Mouse (Mus musculus) c-Kit-positive CD71-positive TER-119-negative erythroid progenitor cells, embryonic 14.5 days (primary cell): ENCODE data around the gene Sh2d5.

Experiments used
- DNase-seq: peaks from one replicate; pipeline ENCODE4 v3.0.0-alpha.2; 2013; ENCODE audit warnings: low read depth

Sh2d5 gene

GRCm38 (mm10) chr4:138250088-138250960, at the start of gene Sh2d5, which contains the start of gene Kif17:
Gene Sh2d5 (plus strand): TSS chr4:138250403.
Gene Kif17 (plus strand): TSS chr4:138250435.
- DNase-seq = peak; percentile 65

GRCm38 (mm10) chr4:138200769-138201168, 49.4 kb upstream of the Sh2d5 start:
- DNase-seq = no peak

DNA sequence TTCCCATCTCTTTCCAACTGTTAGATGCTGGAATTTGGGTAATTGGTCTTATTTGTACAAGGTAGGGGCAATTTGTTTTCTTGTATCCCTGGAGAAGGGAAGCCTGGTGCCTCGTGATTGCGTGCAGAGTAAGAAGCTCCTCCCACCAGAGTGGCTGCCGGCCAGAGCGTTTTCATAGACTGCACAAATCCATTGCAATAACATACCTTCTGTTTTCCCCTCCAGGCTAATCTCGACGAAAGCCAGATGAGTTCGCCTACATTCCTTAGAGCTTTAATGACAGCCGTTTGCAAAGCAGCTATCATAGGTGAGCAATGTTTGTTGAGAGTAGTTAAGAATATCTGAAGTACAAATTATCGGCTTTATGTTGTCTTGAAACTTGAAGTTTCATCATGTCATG, 48.5 kb upstream of the Sh2d5 start:
- DNase-seq = no peak

- DNase-seq = no peak
Measured at GRCm38 (mm10) chr4:138210116-138210515, 40.1 kb upstream of the Sh2d5 start.

GRCm38 (mm10) chr4:138213861-138214260, 36.3 kb upstream of the Sh2d5 start:
- DNase-seq = no peak

- DNase-seq = no peak
Measured at GRCm38 (mm10) chr4:138215671-138216199, 34.5 kb upstream of the Sh2d5 start.

DNA sequence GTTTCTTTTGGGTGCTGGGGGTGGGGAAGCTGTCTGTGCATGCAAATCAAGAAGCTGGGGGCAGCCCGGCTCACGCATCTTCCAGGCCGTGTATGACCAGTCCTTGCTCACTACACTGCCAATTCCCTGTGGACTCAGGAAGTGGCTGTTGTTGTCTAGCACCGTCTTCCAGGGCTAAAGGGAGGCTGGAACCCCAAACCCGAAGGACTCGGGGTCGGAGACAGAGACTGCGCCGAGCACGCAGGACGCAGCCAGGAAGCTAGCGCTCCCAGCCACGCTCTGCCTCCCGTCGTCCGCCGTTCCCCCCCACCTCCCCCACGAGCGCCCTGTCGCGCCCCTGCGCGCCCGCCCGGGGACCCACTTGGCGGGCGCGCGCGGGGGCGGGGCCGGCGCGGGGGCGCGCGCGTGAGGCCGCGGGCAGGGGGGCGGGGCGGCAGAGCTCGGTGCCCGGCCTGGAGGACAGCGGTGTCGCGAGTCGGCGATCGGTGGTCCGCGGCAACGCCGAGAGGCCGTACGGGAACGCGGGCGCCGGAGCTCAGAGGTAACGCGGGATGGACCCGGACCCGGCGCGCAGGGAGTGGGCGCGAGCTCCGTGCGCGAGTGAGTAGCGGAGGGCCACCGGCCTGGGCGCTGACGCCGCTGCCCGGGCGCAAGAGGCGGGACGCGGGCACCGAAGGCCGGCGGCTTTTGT, 33.9 kb upstream of the Sh2d5 start, which contains the start of gene Hp1bp3:
Gene Hp1bp3, plus strand, starts transcription at position 97 of the 691 bp plus-strand sequence.
- DNase-seq = no peak

DNA sequence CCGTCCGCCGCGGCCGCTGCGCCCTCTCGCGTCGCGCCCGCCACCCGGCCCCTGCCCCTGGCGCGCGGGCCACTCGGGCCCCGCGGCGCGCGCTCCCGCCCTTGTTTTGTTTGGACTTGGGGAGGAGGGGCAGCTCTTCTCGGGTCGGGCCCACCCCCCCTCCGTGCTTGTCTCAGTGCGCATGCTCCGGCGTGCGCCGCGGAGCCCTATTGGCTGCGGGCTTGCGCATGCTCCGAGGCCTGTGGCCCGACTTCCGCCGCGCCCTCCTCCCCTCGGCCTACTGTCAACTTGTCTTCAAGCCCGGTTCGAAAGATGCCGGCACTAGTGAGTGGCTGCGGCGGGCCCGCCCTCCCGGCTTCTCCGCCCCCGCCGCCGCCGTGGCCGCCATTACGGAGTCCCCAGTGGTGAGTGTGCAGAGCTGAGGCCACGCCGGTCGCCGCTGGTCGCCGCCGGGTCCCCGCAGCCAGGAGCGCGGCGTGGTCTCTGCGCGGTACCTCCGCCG, 33.3 kb upstream of the Sh2d5 start:
- peak; percentile 95 for DNase-seq

- DNase-seq = peak; percentile 30
Measured at GRCm38 (mm10) chr4:138217441-138217840, 32.8 kb upstream of the Sh2d5 start.

GRCm38 (mm10) chr4:138217951-138218685, 32.1 kb upstream of the Sh2d5 start:
- peak; percentile 31 for DNase-seq

DNA sequence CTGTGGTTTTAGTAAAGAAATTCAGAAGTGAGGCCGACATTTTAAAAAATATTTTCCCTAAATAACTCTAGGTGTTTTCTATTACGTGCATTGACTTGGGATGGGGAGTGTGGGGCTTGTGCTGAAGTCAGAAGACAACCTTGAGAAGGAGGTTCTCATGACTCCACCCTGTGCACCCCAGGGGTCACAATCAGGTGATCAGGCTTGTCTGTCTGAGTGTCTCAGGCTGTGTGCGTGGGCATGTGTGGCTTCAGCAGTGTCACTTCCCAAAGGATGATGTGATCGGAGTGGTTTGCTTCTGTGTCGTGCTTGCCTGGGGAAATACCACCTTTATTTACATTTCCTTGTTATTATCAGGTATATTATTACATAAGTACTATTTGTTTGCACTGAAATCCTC, 30.9 kb upstream of the Sh2d5 start:
- no peak for DNase-seq

DNA sequence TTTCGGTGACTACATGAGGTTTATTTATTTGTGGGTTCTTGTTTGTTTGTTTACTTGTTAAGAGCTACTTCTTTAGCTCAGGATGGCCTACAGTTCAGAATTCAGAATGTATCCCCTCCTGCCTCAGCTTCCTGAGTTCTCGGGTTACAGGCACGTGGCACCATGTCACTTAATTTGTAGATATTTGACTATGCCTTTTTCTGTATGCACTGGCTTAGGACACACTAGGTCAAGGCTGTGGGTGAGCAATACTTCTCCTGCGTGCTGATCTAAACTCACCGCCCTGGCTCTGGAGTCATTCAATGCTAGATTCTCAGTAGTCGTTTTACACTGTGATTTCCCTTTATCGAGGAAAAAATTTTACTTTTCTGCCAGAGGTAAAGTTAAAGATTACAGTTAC, 29.4 kb upstream of the Sh2d5 start:
- no peak for DNase-seq

DNA sequence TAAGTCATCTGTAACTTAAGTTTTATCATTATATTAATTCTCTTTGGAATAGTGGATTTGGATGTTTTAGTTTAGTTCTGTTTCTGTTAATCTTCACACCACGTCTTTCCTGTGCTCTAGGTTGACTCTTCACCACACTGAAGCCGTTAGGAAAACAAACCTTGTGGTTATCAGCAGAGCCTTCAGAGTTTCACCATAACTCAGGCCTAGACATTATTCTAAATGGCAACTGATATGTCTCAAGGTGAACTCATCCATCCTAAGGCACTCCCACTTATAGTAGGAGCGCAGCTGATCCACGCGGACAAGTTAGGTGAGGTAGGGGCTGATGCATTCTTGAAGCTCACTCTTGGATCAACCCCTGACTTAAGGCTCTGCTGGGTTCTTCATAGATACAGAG, 28.8 kb upstream of the Sh2d5 start:
- no peak for DNase-seq

- DNase-seq = no peak
Measured at GRCm38 (mm10) chr4:138222396-138222795, 27.8 kb upstream of the Sh2d5 start.

DNA sequence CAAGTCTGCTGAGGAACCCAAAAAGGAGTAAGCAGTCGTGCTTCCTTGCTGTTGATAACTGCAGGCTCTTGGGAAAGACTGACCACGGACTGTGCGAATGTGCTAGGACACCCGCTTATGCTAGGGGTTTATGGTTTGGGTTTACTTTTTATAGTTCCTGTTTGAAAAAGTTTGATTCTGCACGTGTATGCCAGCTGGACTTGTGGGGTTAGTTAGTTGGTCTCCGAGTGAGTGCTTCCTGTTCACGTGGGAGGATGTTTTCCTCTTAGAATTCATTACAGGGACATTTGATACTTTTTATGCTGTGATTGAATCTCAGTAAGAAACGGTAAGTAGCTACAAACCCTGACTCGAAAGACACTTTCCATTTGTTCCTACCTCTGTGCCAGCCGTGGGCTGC, 26.6 kb upstream of the Sh2d5 start:
- DNase-seq = no peak

DNA sequence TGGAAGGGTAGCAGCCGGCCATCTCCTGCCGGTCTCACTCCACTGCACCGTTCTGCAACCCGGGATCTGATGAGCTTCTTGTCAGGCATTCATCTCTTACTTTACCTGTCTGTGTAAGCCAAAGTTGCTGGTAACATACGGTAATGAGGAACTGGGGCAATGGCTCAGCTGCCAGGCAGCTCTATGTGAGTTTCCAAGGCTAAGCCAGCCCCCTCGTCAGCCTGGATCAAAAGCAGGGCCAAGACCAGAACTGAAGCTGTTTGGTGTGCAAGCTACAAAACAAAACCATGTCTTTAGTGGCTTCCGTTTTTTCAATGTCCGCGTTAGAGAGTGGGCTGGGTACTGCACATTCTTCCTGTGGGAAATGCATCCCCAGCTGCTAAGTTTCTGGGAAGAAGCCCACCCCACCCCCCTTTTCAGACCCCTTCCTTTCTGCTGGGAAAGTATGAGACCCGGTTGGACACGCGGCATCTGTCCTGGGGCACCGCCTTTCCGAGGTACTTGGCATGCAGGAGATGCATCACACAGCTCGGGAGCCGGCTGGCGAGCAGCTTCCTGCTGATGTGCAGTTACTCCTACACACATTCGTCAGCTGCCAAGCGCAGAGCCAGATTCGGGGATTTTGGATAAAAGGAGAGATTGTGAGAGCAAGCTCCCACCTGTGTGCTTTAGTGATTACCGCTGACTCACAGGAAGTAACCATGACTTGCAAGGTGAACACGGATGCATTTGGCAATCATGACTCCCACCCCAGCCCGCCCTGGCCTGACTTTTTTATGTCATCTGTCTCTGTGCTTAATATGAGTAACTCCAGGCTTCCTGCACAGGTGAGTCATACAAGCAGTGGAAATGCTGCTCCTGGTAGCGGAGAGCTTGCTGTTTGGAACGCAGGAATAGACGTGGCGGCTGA, 3.2 kb upstream of the Sh2d5 start:
- no peak for DNase-seq

- no peak for DNase-seq
Measured at GRCm38 (mm10) chr4:138251819-138252218, 1.6 kb downstream of the Sh2d5 start.

- DNase-seq = no peak
Measured at GRCm38 (mm10) chr4:138252231-138252630, 2.0 kb downstream of the Sh2d5 start.

DNA sequence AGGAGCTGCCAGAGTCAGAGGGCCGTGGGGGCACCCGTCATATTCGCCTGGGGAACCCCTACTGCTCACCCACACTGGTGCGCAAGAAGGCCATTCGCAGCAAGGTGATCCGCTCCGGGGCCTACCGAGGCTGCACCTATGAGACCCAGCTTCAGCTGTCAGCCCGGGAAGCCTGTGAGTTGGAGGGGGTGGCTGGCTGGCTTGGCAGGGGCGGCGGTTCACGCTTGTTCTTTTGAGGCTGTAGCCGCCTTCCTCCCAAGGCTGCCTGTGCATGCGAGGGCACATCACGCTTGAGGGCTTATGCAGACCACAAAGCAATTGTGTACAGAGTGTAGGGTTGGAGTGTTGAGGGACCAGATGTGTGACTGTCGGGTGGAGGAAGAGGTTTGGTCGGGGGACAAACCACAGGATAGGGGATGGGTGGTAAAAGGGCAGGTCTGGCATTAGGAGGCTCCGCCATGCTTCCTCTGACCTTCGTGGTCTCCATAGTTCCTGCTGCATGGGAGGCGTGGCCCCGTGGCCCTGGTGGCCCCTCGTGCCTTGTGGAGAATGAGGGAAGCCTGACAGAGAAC, 7.0 kb downstream of the Sh2d5 start:
- no peak for DNase-seq

DNA sequence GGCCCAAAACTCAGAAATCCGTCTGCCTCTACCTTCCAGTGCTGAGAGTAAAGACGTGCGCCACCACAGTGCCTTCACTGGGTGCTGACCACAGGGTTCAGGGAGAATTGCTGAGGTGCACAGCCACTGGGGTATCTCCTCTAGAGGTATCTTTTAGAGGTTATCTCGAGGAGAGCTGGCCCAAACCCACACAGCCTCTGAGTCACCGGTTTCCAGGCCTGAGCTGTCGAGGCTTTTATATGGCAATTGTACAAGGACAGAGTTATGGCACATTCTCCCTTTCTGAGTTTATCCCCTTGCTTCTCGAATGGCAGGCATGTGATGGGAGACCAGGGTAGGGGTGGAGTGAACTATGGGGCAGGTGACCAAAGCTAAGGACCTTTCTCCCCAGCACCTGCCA, 8.5 kb downstream of the Sh2d5 start:
- DNase-seq = no peak

GRCm38 (mm10) chr4:138259482-138259881, 9.3 kb downstream of the Sh2d5 start:
- no peak for DNase-seq
